Mouse (Mus musculus): Measurements from ENCODE around the gene Vwa5b2.

Vwa5b2 gene

DNA sequence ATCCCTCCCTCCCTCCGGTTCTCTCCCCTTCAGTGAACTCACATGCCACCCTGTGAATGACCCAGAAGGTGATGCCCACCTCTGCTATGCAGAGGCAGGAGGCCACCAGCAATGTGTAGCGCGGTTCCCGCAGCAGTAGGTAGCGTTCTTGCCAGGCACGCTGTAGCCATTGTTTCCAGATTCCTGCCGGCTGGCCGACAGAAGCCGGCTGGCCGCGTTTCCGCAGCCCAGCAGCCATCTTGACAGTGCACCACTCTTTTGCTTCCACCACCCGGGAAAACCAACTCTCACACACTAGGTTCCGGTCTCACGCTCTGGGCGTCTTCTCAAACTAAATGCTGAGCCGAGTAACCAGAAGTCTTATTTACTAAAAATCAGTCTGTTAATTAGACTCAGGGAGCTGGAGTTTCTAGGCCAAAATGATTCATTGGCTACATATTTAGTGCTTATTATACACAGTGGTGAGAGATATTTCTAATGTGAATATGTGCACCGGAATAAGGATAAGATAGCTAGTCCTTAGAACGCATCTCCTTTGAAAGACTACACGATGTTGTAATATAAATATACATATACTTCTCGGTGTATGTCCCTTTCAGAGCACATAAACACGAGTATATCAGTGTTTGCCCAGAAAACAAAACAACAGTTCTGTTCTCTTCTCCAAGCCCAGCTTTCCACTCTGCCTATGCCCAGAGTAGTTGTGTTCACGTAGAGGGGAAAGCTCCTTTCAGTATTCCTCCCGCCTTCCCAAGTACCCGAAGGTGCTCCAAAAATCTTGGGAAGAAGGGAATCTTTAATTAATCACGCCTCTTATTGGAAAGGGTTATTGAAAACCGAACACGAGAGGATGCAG is 21.5 kb downstream of the Vwa5b2 start:
- DNase-seq (ENCODE audit: low read depth, low spot score), result peak; percentile 93

DNA sequence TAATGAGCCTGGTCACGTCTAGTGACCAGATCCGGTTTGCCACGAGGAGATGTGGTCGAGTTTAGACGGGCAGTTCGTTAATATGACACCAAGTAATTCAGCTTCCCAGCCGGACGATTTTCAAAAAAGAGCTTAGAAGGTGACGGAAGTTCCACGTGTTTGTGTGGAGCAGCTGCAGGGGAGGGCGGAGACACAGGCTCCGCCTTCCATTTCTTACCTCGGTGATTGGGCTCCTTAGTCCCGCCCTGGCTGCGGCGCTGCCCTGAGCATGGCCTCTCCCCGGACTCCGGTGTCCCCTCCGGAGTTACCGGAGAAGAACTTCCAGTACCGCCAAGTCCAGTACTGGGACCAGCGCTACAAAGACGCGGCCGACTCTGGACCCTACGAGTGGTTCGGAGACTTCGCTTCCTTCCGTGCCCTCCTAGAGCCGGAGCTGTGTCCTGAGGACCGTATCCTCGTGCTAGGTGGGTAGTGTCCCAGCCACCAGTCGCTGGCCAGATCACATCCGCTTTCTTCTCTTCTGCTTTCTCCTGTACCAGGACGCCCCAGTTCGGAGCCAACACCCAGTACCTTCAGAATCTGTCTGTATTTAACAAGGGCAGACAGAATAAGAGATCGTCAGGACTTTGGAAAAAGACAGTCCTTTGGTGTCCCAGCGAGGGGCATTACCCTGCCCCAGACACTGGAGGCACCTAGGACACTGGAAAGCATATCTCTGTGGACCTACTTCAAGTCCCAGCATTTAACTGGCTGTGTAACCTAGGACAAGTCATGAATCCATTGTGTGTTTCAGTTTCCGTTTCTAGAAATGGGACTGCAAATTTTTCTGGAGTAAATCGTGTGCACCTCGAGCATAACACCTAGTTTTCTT is 22.3 kb downstream of the Vwa5b2 start, which contains the start of the genes Eef1akmt4, Gm49333 and Alg3:
Gene Eef1akmt4, plus strand, starts transcription at position 237 of the 871 bp plus-strand sequence.
Gene Gm49333, plus strand, starts transcription at position 254 of the 871 bp plus-strand sequence.
Gene Alg3, minus strand, starts transcription at position 379 of the 871 bp plus-strand sequence.
- DNase-seq (ENCODE audit: low read depth, low spot score), result peak; percentile 97

DNA sequence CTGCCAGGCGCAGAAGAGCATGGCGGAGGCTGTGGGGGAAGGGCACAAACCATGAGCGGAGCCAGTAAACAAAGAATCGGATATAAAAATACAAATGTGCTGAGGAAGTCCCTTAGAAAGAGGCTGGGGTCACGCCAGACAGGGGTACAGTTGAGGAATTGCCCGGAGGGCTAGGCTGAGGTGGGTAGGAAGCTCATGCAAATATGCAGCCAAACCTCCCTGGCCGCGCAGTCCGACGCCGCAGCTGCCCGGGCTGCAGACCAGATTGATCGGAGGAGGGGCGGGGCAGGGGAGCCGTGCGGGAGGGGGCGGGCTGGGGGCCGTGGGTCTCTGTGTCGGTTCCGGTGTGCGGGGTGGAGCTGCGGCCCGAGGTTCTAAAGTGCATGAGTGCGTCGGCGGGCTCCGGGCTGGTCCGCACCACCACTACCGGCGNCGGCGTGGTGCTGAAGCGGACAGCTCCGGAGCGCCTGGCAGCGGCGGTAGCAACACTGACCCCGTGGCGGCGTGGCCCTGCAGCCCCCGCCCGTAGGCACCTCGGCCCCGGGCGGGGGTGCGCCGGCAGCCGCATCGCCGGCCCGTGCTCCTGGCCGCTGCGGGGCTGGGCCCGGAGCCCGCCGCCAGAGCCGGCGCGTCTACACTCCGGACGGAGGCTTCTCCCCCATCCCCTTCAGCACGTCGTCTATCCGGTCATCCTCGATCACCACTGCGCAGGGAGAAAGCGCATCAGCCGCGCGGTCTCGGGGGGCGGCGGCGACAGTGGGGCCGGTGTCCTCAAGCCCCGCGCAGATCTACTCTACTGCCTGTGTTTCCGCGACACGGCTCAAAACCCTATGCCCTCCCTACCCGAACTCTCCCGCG is 30.5 kb downstream of the Vwa5b2 start:
- peak; percentile 53 for DNase-seq (ENCODE audit: low read depth, low spot score)

DNA sequence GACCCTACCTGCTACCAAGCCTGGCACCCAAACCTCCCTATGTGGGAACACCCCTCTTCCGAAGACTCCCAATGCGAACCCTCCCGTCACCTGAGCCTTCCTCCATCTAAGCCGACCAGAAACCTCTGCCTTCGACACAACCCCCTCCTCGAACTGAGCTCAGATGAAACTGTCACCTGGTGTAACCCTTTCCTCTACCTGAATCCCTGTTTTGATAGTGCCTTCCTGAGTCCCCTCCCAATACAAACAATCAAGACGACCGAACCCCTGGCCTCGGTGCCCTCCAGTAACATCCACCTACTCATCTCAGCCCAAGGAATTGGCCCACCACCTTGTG is 31.1 kb downstream of the Vwa5b2 start:
- peak; percentile 35 for DNase-seq (ENCODE audit: low read depth, low spot score)

DNA sequence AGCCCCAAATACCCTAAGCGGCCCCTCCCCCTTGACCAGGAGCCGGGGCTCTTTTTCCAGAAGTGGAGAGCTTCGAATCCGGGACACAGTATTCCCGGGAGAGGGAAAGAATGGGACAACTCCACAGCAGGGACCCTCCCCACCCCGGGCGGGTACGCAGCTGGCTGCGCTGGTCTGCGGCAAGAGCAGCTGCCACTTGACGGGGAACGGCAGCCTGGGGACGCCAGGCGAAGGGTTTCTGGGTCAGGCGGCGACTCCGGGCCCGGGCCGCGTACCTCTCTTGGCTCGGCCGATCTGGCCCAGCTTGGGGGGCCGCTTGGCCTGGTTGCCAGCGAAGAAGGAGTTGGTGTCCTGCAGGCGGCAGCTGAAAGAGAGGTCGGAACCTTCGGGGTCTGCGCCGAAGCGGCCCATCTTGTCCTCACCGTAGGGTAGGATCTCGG is 31.5 kb downstream of the Vwa5b2 start:
- peak; percentile 47 for DNase-seq (ENCODE audit: low read depth, low spot score)

DNA sequence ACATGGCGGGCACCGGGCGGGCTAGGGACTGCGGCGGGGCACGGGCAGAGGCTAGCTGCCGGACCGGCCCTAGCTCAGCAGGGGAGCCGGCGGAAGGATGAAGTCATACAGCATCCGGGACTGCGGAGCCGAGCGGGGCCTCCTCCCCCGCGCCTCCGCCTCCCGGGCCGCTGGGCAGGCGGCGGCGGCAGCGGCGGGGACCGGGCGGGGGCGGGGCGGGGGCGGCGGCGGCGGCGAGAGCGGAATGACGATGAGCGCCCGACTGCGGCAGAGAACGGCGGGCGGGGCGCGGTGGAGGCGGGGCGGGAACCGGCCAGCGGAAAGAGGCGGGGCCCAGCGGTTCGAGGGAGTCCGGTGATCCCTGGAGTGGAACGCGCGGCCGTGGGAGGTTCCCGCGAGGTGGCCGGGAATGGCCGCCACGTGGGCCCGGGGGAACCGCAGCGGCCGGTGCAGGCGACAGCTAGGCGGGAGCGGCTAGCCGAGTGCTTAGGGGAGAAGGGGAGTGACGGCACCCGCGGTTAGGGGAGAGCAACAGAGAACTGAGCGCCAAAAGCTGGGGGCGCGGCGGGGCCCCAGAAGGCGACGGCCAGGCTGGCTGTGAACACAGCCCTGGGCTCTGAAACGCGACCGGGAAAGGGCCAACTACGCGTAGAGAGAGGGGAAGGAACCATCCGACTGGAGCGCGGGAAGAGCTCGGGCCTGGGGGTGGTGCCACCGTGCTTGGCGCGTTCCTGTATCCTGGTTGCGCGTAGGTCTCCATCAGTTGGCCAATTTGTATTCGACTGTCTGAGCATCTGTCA is 32.1 kb downstream of the Vwa5b2 start, which contains the start of gene Camk2n2:
Gene Camk2n2, minus strand, starts transcription at position 97 of the 800 bp plus-strand sequence.
- peak; percentile 60 for DNase-seq (ENCODE audit: low read depth, low spot score)

DNA sequence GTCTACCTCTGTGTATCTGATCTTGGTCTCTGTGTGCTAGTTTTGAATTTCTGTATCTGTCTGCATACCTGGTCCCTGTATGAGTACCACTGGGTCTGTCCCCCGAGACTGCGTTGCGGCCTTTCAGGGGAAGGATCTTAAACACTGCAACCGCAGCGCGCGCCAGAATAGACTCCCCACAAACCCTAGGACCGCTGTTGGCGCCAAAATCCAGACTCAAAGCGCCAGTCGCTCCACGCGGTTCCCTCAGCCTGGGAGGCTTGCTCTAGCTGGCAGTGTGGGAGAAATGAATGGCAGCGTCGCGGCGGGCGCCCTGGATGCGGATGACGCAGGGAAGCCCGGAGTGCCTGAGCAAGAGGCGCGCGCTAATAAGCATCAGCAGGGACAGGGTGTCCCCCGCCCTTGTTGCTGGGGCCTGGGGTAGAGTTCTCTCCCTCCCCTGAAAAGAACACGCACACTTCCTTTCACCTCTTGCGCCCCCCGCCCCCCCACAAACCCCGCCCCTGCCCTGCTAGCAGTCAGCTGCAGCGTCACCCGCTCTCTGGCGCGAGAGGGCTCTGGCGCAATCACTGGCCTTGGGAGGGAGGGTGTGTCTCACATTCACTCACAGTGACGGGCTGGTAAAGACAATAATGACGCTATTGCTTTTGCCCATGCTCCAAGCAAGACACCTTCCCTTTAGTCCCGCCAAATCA is 32.9 kb downstream of the Vwa5b2 start:
- DNase-seq (ENCODE audit: low read depth, low spot score), result peak; percentile 90

DNA sequence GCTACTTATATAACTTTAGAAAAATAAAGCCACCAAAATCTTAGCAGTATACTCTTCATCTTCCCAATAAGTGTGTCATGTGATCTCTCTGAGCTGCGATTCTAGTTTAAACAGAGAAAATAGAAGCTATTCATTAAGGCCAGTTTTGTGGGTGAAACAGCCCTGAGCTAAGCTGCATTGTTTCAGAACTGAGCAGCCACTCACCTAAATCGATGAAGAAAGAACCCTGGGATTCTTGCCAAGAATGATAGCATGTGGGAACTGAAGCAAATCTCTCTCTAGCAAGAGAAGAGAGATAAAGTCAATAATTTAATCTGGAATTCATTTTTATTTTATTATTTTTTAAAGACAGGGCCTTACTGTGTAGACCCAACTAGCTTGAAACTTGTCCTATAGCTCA is 33.9 kb downstream of the Vwa5b2 start:
- no peak for DNase-seq (ENCODE audit: low read depth, low spot score)

DNA sequence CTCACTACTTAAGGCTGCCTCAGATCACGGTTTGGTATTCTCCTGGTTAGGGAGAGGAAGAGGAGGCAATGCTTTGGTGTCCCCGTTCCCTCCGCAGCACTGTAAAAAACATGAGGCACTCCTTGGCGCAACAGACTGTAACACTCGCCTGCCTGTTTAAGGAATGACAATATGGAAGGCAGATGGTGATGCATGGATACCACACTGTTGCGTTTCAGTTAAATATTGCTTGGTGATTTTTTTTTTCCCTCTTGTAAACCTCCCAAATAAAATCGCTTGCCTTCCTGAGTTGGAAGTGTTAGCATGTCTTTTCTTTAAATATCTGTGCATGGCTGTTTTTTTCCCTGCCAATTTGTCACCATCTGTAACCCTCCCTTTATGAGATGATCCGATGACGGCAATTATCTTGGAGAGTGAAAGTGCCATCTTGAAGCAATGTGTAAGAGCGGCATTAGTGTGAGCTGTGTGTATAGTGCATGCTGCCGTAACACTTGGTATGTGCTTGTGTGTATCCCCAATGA is 39.7 kb downstream of the Vwa5b2 start:
- no peak for DNase-seq (ENCODE audit: low read depth, low spot score)

DNA sequence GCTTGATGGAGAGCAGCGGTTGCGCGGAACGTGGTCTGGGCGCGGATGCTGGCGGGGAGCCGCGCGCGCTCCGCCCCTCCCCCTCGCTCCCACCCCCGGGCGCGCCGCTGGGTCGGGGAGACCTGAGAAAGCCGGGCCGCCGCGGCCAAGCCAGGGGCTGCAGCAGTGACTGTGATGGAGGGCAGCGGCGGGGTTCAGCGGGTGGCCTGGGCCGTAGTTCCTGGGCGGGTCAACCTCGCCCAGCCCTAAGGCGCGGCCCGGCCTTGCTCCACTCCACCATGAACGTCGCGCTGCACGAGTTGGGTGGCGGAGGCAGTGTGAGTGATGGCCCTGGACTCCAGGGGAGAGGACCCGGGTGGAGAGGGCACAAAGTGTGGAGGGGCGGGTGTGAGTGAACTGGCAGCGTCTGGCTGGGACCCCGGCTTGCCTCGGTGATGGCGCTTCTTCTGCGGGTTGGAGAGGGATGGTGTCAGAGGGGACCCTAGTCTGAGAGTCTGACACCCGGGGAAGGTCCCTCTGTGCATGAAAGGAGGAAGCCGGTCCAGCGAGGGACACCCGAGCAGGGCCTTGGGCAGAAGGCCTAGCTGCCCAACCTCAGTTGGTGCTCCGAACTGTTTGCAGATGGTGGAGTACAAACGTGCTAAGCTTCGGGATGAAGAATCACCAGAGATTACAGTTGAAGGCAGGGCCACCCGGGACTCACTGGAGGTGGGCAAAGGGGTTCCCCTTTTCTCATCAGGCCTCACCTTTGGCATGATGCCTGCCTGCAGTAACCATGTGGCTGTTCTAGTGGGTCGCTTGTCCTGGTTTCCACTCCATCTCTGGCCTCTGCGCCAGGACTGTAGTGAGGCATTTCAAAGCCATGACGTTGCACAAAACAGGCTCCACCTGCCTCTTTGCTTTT is 40.7 kb downstream of the Vwa5b2 start, which contains the start of gene Ece2:
Gene Ece2, plus strand, starts transcription at position 98 of the 904 bp plus-strand sequence.
- peak; percentile 63 for DNase-seq (ENCODE audit: low read depth, low spot score)

DNA sequence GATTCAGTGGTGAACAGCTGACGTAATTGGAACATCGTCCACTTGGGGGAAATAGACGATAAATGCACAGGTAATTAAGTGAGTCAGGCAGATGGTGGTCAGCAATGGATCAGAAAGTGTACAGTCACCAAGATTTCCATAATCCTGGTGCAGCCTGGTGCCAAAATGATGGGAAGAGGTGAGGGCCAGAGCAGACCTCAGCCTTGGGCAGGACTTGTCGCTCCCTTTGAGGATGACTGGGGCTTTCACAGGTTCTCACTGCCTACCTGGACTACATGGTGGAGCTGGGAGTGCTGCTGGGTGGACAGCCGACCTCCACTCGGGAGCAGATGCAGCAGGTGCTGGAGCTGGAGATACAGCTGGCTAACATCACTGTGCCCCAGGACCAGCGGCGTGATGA is 48.1 kb downstream of the Vwa5b2 start:
- DNase-seq (ENCODE audit: low read depth, low spot score), result no peak

DNA sequence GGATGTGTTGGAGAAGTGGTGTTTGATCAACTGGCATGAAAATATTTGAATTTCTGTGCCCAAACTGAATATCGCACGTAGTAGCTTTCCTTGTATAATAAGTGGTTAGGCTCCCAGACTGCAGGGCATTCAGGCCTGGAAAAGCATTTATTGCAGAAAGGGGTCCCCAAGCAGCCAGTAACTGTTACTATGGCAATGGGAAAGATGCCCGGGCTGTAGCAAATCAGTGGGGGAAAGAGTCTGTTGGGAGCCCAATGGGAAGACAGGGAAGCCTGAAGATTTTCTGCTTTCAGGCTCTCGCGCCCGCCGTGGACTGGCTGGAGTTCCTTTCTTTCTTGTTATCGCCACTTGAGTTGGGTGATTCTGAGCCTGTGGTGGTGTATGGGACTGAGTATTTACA is 49.1 kb downstream of the Vwa5b2 start:
- no peak for DNase-seq (ENCODE audit: low read depth, low spot score)

DNA sequence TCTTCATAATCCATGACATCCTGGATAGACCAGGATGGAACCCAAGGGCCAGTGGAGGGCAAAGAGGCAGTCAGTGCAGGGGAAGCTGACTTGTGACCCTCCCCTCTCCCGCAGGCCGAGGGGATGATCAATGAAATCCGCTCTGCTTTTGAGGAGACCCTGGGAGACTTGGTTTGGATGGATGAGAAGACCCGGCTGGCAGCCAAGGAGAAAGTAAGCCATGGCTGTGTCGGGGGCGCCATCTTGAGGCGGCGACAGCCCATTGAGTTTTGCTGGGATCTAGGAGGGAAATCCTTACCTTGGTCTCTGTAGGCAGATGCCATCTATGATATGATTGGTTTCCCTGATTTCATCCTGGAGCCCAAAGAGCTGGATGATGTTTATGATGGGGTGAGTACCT is 52.9 kb downstream of the Vwa5b2 start:
- DNase-seq (ENCODE audit: low read depth, low spot score), result peak; percentile 61

DNA sequence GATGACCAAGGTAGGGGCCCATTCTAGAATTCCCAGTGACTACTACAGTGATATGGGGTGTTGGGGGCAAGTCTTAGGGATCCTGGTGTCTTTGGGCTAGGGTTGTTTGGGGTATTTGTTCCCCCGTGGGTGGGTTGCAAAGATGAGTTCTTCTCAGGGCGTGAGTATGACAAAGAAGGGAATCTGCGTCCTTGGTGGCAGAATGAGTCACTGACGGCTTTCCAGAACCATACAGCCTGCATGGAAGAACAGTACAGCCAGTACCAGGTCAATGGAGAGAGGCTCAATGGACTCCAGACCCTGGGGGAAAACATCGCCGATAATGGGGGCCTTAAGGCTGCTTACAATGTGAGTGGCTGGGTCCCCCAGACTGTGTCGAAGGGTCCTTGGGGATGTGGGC is 54.6 kb downstream of the Vwa5b2 start:
- no peak for DNase-seq (ENCODE audit: low read depth, low spot score)

DNA sequence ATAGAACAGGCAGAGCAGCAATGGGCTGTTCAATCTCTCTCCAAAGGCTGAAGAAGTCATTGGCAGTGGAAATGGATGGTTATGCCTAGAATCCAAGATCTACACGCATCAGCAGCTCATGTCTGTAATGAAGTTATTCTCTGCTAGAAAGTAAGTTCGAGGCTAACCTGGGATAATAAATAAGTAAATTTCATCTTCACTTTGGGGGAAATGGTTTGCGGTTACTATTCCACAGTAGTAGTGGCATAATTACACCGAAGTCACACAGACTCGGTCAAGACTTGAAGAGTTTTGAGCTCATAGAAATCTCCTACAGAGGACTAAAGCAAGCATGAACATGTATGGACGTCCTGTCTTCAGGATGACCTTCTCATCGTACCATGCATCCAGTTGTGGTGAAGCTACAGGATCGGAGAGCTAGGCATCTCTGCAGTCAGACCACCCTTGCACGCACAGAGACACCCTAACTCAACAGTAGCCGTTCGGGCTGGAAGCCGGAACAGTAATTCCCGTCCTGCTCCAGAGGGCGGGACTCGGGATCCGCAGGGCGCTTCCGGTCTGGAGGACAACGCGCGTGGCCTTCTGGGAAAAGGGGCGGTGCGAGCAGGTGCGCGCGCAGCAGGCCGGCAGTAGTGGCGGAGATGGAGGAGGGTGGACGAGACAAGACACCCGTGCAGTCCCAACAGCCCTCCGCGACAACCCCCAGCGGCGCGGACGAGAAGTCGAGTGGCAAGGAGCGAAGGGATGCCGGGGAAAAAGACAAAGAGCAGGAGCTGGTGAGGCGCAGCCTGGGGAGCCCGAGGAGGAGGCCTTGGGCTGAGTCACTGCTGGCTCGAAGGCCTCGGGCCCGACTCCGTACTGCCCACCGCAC is 62.0 kb downstream of the Vwa5b2 start, which contains the start of gene Psmd2:
Gene Psmd2, plus strand, starts transcription at position 577 of the 871 bp plus-strand sequence.
- peak; percentile 96 for DNase-seq (ENCODE audit: low read depth, low spot score)

DNA sequence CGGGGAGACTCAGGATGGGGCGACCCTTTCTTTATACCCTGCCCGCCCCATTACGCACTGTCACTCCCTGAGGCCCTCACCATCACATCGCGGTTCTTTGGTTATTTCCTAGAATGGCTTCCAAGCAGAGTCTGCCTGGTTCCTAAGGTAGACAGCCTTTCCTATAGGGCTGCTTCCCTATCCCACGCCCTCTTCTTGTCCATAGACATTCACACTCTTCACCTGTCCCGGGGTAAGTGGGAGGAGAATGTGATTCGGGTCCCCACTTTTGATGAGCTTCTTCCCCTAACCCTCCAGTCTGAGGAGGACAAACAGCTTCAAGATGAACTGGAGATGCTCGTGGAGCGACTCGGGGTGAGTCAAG is 62.7 kb downstream of the Vwa5b2 start:
- peak; percentile 52 for DNase-seq (ENCODE audit: low read depth, low spot score)

DNA sequence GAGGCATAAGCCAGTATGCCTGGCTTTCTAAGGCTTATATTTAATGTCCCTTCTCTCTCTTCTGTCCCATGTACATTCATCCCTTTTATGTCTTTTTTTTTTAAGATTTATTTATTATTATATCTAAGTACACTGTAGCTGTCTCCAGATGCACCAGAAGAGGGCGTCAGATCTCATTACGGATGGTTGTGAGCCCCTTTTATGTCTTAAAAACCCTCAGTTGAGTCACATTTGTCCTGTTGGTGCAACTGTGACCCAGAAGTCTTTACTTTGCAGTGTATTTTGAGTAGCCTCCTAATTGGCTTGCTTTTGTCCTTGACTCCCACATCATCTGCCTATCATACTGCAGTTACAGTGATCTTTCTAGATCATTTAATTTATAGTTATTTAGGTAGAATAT is 64.0 kb downstream of the Vwa5b2 start:
- DNase-seq (ENCODE audit: low read depth, low spot score), result peak; percentile 32
